Mouse (Mus musculus): ENCODE results near the gene Zgrf1. TPM values are rescaled to one million over a fixed set of nuclear protein-coding genes. Genes with fewer than 3 reads are reported as not detected.
A peak's percentile ranks its signal among the peaks of the same experiment; 100 is the strongest.

Zgrf1 gene
- total and polyA plus RNA-seq, 2 experiments from 2014 or later: 1.9 to 2.0 TPM

DNA sequence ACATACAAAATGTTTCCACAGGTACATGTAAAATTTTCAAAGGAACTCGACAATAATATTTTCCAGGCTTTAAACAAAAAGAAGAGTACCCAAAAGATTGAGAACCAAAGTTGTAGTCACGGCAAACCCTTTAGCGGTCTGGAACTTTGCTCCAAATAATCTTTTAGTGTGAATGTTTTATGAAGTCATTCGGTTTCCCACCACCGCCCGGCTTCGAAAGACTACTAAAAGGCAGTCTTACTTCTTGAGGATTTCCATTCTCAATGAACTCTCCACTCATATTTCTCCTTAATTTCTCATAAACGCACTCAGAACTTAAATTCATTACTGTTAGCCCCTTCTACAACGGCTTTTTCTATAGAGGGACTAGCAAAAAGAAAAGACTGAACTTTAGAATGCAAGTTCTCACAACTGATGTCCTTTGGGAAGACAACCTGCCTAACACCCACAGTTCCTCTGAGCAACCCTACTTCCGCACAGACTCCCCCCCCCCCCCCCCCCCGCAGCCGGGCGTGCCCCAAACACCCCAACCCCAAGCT, 786 bp upstream of the Zgrf1 start:
- H3K27me3 ChIP-seq (ENCODE audit: insufficient read depth, low read length): no peaks in the 10 kb centered on the region
- 5% methylated on average over 10 of the region's 13 CpGs for WGBS
- ATAC-seq (ENCODE audit: low FRiP score): no peak
- no peaks in the 10 kb centered on the region for H3K9me3 ChIP-seq (ENCODE audit: low read length)
- H3K4me3 ChIP-seq (ENCODE audit: low read depth, low read length): peak overlapping the region; percentile 70
- DNase-seq (ENCODE audit: low spot score): no peak
- H3K9ac ChIP-seq (replicated peaks; ENCODE audit: low read length, poor library complexity, severe bottlenecking): peak overlapping the region; percentile 64; the same call in 1 of the 2 replicates
- no peaks in the 10 kb centered on the region for H3K36me3 ChIP-seq (ENCODE audit: insufficient read depth, low read length)
- TF ChIP-seq CTCF (IDR thresholded peaks at IDR 0.05): no peak
- no peaks in the 10 kb centered on the region for H3K4me1 ChIP-seq (ENCODE audit: insufficient read depth, low read length)
- peak overlapping the region; percentile 57 for H3K4me2 ChIP-seq (ENCODE audit: low read depth, low read length, poor library complexity, severe bottlenecking)
- H3K27ac ChIP-seq (ENCODE audit: low read depth, low read length): peak overlapping the region; percentile 93

GRCm38 (mm10) chr3:127553720-127554043, 393 bp downstream of the Zgrf1 start:
- Histone ChIP-seq H3K36me3 (ENCODE audit: insufficient read depth, low read length) (no peaks in the 10 kb centered on the region), H3K9ac (replicated peaks; ENCODE audit: low read length, poor library complexity, severe bottlenecking) (peak overlapping the region; percentile 48), H3K4me3 (ENCODE audit: low read depth, low read length) (peak overlapping the region; percentile 70), H3K4me2 (ENCODE audit: low read depth, low read length, poor library complexity, severe bottlenecking) (peak overlapping the region; percentile 86), H3K27ac (ENCODE audit: low read depth, low read length) (no peak overlapping the region), H3K27me3 (ENCODE audit: insufficient read depth, low read length) (no peaks in the 10 kb centered on the region), H3K4me1 (ENCODE audit: insufficient read depth, low read length) (no peaks in the 10 kb centered on the region), H3K9me3 (ENCODE audit: low read length) (no peaks in the 10 kb centered on the region)
- 1% methylated on average over 4 of the region's 4 CpGs for WGBS
- DNase-seq (ENCODE audit: low spot score) (no peak), ATAC-seq (ENCODE audit: low FRiP score) (no peak; the same call in 1 of the 2 replicates)
- TF ChIP-seq CTCF (IDR thresholded peaks at IDR 0.05): no peak

DNA sequence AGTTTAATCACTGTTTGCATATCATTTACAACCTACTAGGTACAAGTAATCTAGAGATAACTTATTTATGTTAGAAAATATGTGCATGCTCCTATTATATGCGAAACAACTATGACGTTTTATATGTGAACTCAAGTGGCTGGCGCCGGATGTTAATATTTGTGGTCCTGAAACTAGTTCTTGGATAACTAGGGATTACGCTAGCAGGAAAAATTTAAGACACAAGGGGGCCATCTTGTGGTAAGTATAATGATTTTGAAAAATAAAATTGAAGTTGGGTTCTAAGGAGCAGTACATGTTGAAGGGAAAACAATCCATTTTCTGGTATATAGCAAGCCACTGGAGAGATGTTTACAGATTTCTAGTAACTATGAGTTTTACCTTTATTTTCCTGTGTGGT, 1.4 kb downstream of the Zgrf1 start:
- Histone ChIP-seq H3K4me1 (ENCODE audit: insufficient read depth, low read length) (no peaks in the 10 kb centered on the region), H3K9me3 (ENCODE audit: low read length) (no peaks in the 10 kb centered on the region), H3K27me3 (ENCODE audit: insufficient read depth, low read length) (no peaks in the 10 kb centered on the region), H3K4me3 (ENCODE audit: low read depth, low read length) (no peak overlapping the region), H3K36me3 (ENCODE audit: insufficient read depth, low read length) (no peaks in the 10 kb centered on the region), H3K4me2 (ENCODE audit: low read depth, low read length, poor library complexity, severe bottlenecking) (no peak overlapping the region), H3K27ac (ENCODE audit: low read depth, low read length) (no peak overlapping the region), H3K9ac (replicated peaks; ENCODE audit: low read length, poor library complexity, severe bottlenecking) (no peak overlapping the region)
- ATAC-seq (ENCODE audit: low FRiP score) (no peak), DNase-seq (ENCODE audit: low spot score) (peak; percentile 51)
- 44% methylated on average over 5 of the region's 5 CpGs for WGBS
- peak; percentile 67 for TF ChIP-seq CTCF (IDR thresholded peaks at IDR 0.05)

GRCm38 (mm10) chr3:127558201-127558600, 4.9 kb downstream of the Zgrf1 start:
- no peaks in the 10 kb centered on the region for H3K9me3 ChIP-seq (ENCODE audit: low read length)

GRCm38 (mm10) chr3:127562974-127563373, 9.7 kb downstream of the Zgrf1 start:
- Histone ChIP-seq H3K36me3 (ENCODE audit: insufficient read depth, low read length) (peaks cover 6% of the 10 kb centered on the region; the same call in 1 of the 2 replicates), H3K4me2 (ENCODE audit: low read depth, low read length, poor library complexity, severe bottlenecking) (no peak overlapping the region), H3K9me3 (ENCODE audit: low read length) (no peaks in the 10 kb centered on the region), H3K4me3 (ENCODE audit: low read depth, low read length) (no peak overlapping the region), H3K4me1 (ENCODE audit: insufficient read depth, low read length) (no peaks in the 10 kb centered on the region), H3K9ac (replicated peaks; ENCODE audit: low read length, poor library complexity, severe bottlenecking) (no peak overlapping the region), H3K27ac (ENCODE audit: low read depth, low read length) (no peak overlapping the region), H3K27me3 (ENCODE audit: insufficient read depth, low read length) (no peaks in the 10 kb centered on the region)
- TF ChIP-seq CTCF (IDR thresholded peaks at IDR 0.05): no peak
- 91% methylated on average over 4 of the region's 4 CpGs for WGBS
- ATAC-seq (ENCODE audit: low FRiP score): no peak
- no peak for DNase-seq (ENCODE audit: low spot score)

More at GRCm38 (mm10) chr3:127558201-127558600, 4.9 kb downstream of the Zgrf1 start:
- DNase-seq (ENCODE audit: low spot score) (no peak), ATAC-seq (ENCODE audit: low FRiP score) (no peak)
- Histone ChIP-seq H3K36me3 (ENCODE audit: insufficient read depth, low read length) (peaks cover 6% of the 10 kb centered on the region; the same call in 1 of the 2 replicates), H3K4me1 (ENCODE audit: insufficient read depth, low read length) (no peaks in the 10 kb centered on the region), H3K4me3 (ENCODE audit: low read depth, low read length) (no peak overlapping the region), H3K27ac (ENCODE audit: low read depth, low read length) (no peak overlapping the region), H3K27me3 (ENCODE audit: insufficient read depth, low read length) (no peaks in the 10 kb centered on the region), H3K4me2 (ENCODE audit: low read depth, low read length, poor library complexity, severe bottlenecking) (no peak overlapping the region), H3K9ac (replicated peaks; ENCODE audit: low read length, poor library complexity, severe bottlenecking) (no peak overlapping the region)
- peak; percentile 31; the same call in 1 of the 2 replicates for TF ChIP-seq CTCF (IDR thresholded peaks at IDR 0.05)

DNA sequence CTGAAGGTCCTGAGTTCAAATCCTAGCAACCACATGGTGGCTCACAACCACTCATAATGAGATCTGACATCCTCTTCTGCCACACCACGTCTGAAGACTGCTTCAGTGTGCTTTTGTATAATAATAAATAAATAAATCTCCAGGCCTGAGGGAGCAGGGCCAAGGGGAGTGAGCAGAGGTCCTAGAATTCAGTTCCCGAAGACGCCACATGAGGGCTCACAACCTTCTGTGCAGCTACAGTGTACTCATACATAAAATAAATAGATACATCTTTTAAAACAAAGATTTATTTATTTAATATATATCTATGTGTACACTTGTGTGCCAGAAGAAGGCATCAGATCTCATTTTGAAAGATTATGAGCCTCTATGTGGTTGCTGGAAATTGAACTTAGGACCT, 11.8 kb downstream of the Zgrf1 start:
- H3K27me3 ChIP-seq (ENCODE audit: insufficient read depth, low read length): no peaks in the 10 kb centered on the region
- no peaks in the 10 kb centered on the region for H3K9me3 ChIP-seq (ENCODE audit: low read length)
- ATAC-seq (ENCODE audit: low FRiP score) (no peak), DNase-seq (ENCODE audit: low spot score) (no peak)
- no peaks in the 10 kb centered on the region for H3K4me1 ChIP-seq (ENCODE audit: insufficient read depth, low read length)
- WGBS: 77% methylated on average over 3 of the region's 3 CpGs
- H3K9ac ChIP-seq (replicated peaks; ENCODE audit: low read length, poor library complexity, severe bottlenecking): no peak overlapping the region
- H3K36me3 ChIP-seq (ENCODE audit: insufficient read depth, low read length): peaks cover 6% of the 10 kb centered on the region; the same call in 1 of the 2 replicates
- no peak overlapping the region for H3K27ac ChIP-seq (ENCODE audit: low read depth, low read length)
- TF ChIP-seq CTCF (IDR thresholded peaks at IDR 0.05): 0 out of 2 replicates have a peak, but pooled peaks have one; percentile 12
- H3K4me3 ChIP-seq (ENCODE audit: low read depth, low read length): no peak overlapping the region
- no peak overlapping the region for H3K4me2 ChIP-seq (ENCODE audit: low read depth, low read length, poor library complexity, severe bottlenecking)
